Mouse (Mus musculus) testis, adult 2 months (tissue): ENCODE measurements around the gene Zfand5. TPM values are rescaled to one million over a fixed set of nuclear protein-coding genes. Genes with fewer than 3 reads are reported as not detected.
"Not testable (repeated sequence)": the region's sequence is repeated elsewhere in the genome, so short reads cannot be mapped to it uniquely, and the experiment has no call there.

Experiments used
- H3K27ac ChIP-seq: fragments of 200-500 bp; 2 replicates; pipeline ENCODE4 v1.5.1; 2012; ENCODE audit warnings: low read depth, low read length; ENCODE audit not compliant: control insufficient read depth, insufficient read depth
- H3K27me3 ChIP-seq: fragments of 200-500 bp; 2 replicates; pipeline ENCODE4 v1.6.1; 2012; ENCODE audit warnings: mild to moderate bottlenecking, low read length, moderate library complexity; ENCODE audit not compliant: control insufficient read depth, insufficient read depth
- H3K36me3 ChIP-seq: fragments of 200-500 bp; 2 replicates; pipeline ENCODE4 v1.6.1; 2012; ENCODE audit warnings: mild to moderate bottlenecking, low read length; ENCODE audit not compliant: control insufficient read depth, insufficient read depth
- H3K4me1 ChIP-seq: fragments of 200-500 bp; 2 replicates; pipeline ENCODE4 v1.6.1; 2012; ENCODE audit warnings: low read length; ENCODE audit not compliant: control insufficient read depth, insufficient read depth
- H3K4me3 ChIP-seq: fragments of 200-500 bp; 2 replicates; pipeline ENCODE4 v1.5.1; 2012; ENCODE audit warnings: low read depth, mild to moderate bottlenecking, low read length, moderate library complexity, mixed read lengths; ENCODE audit not compliant: control insufficient read depth
- CTCF ChIP-seq: fragments of 200-500 bp; IDR thresholded peaks from 2 replicates; pipeline ENCODE4 v1.5.1; 2012; ENCODE audit warnings: low read depth, mild to moderate bottlenecking, inconsistent platforms, low read length, moderate library complexity; ENCODE audit not compliant: control insufficient read depth, insufficient read depth, insufficient replicate concordance
- POLR2A ChIP-seq: fragments of 200-500 bp; IDR thresholded peaks from 2 replicates; pipeline ENCODE4 v1.6.1; 2012; ENCODE audit warnings: low read depth, mild to moderate bottlenecking, inconsistent platforms, low read length, moderate library complexity; ENCODE audit not compliant: control insufficient read depth
- polyA plus RNA-seq: library from polyadenylated mRNA; depleted of rRNA; stranded (reverse); fragments of >200 nt; gene quantifications from 2 replicates; pipeline ENCODE4 v1.2.3, GENCODE M21; 2012

The Zfand5 gene
- polyA plus RNA-seq, 1 experiment: 10.3 TPM

DNA sequence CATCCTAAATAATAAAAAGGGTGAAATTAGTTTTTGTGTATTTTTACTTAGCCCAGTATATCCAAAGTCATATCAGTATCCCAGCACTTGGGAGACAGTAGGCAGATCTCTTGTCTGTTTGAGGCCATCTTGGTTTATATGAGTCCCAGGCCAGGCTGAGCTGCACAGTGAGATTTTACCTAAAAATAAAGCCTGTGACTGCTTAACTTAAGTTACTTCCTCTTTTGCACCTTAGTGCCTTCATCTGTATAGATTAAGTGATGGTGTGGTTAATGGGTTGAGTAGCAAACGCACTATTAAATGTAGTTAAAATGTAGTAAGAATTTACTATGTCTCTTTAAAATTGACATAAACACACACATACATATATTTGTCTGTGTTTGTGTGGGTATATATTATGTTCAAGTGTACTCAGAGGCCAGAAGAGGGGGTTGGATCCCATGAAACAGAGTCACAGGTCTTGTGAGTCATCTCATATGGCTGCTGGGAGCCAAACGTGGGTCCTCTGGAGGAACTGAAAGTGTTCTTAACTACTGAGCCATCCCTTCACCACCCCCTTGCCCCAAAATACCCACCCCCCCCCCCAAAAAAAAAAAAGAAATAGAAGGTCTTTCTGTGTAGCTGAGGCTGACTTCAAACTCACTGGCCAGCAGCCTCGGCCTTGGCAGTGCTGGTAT, 14.5 kb downstream of the Zfand5 start:
- TF ChIP-seq CTCF (no peak), POLR2A (no peak)
- no peaks in the 10 kb centered on the region for H3K27me3 ChIP-seq
- no peaks in the 10 kb centered on the region for H3K36me3 ChIP-seq
- H3K4me3 ChIP-seq: no peak overlapping the region
- H3K27ac ChIP-seq: no peak overlapping the region
- H3K4me1 ChIP-seq: no peaks in the 10 kb centered on the region

- Histone ChIP-seq H3K27me3 (no peaks in the 10 kb centered on the region), H3K36me3 (no peaks in the 10 kb centered on the region), H3K4me3 (no peak overlapping the region), H3K4me1 (no peaks in the 10 kb centered on the region), H3K27ac (no peak overlapping the region)
- TF ChIP-seq POLR2A (no peak), CTCF (no peak)
Observed at GRCm38 (mm10) chr19:21297411-21297810, 25.3 kb downstream of the Zfand5 start.

DNA sequence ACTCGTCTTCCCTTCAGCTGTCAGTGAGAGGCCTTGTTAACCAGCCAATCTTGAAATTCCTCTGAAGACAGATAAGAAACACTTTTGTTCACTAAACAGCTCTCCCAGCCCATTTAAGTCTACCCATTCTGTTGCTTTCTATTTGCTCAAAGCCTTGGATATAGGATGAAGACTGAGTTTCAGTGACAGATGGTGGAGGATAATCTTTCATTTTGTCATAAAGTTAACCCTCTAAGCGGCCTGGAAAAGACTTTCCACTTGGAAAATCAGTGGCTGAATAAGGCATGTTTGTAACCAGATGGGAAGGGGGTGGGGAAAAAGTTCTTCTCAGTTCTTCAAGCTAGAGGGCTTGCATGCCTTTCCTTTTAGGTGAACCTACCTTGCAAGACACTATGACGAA, 29.7 kb downstream of the Zfand5 start:
- H3K27ac ChIP-seq: no peak overlapping the region
- no peak overlapping the region for H3K4me3 ChIP-seq
- no peaks in the 10 kb centered on the region for H3K4me1 ChIP-seq
- no peaks in the 10 kb centered on the region for H3K27me3 ChIP-seq
- no peaks in the 10 kb centered on the region for H3K36me3 ChIP-seq
- no peak for TF ChIP-seq CTCF
- TF ChIP-seq POLR2A: no peak

GRCm38 (mm10) chr19:21307755-21308154, 35.7 kb downstream of the Zfand5 start:
- H3K4me1 ChIP-seq: no peaks in the 10 kb centered on the region
- TF ChIP-seq POLR2A: no peak
- no peak for TF ChIP-seq CTCF
- H3K4me3 ChIP-seq: no peak overlapping the region
- H3K36me3 ChIP-seq: no peaks in the 10 kb centered on the region
- H3K27me3 ChIP-seq: no peaks in the 10 kb centered on the region
- no peak overlapping the region for H3K27ac ChIP-seq

GRCm38 (mm10) chr19:21310364-21310763, 38.3 kb downstream of the Zfand5 start:
- H3K4me3 ChIP-seq, H3K36me3 ChIP-seq, H3K27me3 ChIP-seq, H3K27ac ChIP-seq, H3K4me1 ChIP-seq: not testable (repeated sequence)

DNA sequence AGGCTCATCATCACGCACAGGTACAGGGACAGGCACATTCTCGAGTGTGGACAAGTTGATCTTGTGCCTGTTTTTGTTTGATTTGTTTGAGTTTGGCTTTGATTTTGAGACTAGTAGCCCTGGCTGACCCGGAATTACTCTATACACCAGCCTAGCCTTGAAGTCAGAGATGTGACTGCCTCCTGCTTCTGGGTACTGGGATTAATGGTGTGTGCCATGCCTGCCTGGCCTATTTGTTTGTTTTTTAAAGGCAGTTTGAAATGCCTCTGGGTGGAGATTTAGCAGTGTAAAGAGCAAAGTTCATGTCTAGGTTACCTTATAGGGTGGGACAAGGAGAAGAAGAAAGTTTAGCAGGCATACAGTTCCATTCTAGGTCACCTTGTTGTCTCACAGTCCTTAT, 43.6 kb downstream of the Zfand5 start:
- Histone ChIP-seq H3K36me3 (no peaks in the 10 kb centered on the region), H3K27me3 (no peaks in the 10 kb centered on the region), H3K27ac (no peak overlapping the region), H3K4me3 (no peak overlapping the region), H3K4me1 (no peaks in the 10 kb centered on the region)
- TF ChIP-seq CTCF (no peak), POLR2A (no peak)

- no peak overlapping the region for H3K4me3 ChIP-seq
- no peaks in the 10 kb centered on the region for H3K27me3 ChIP-seq
- H3K4me1 ChIP-seq: no peaks in the 10 kb centered on the region
- TF ChIP-seq CTCF (no peak), POLR2A (no peak)
- H3K27ac ChIP-seq: no peak overlapping the region
- H3K36me3 ChIP-seq: no peaks in the 10 kb centered on the region
Observed at GRCm38 (mm10) chr19:21319618-21320017, 47.5 kb downstream of the Zfand5 start.

- no peak overlapping the region for H3K4me3 ChIP-seq
- TF ChIP-seq POLR2A: no peak
- no peak for TF ChIP-seq CTCF
- H3K27ac ChIP-seq: no peak overlapping the region
- no peaks in the 10 kb centered on the region for H3K36me3 ChIP-seq
- 0 out of 2 replicates have a peak, but pooled peaks cover 4% of the 10 kb centered on the region for H3K4me1 ChIP-seq
- no peaks in the 10 kb centered on the region for H3K27me3 ChIP-seq
Observed at GRCm38 (mm10) chr19:21325333-21325732, 53.3 kb downstream of the Zfand5 start.
